Mouse (Mus musculus) stomach, postnatal 0 days (tissue): Measurements from ENCODE around the gene Tigar.
A peak's percentile ranks its signal among the peaks of the same experiment; 100 is the strongest.

Experiments used
- CTCF ChIP-seq: IDR thresholded peaks from 2 replicates; pipeline ENCODE4 v1.5.1; 2016; ENCODE audit warnings: antibody characterized with exemption, low read depth, mild to moderate bottlenecking, moderate library complexity
- EP300 ChIP-seq: optimal IDR thresholded peaks from 2 replicates; pipeline ENCODE3; 2016; ENCODE audit warnings: antibody characterized with exemption

GRCm38 (mm10) chr6:127122221-127122806, 13.0 kb upstream of the Tigar start:
- peak; percentile 90 for TF ChIP-seq CTCF
- no peak for TF ChIP-seq EP300
